Mouse (Mus musculus) CD8-positive naive resting alpha-beta T cell, adult 2 months (primary cell): ENCODE measurements around the gene Kmt2b.

ENCODE experiments used
- DNase-seq, 2 experiments: peaks; one replicate each; pipeline ENCODE4 v3.0.0; 2022; ENCODE audit warnings: low read depth in 2 of 2, low spot score in 2 of 2

Gene Kmt2b

GRCm38 (mm10) chr7:30602583-30602982, 14.1 kb upstream of the Kmt2b start:
- DNase-seq, result no peak

- no peak for DNase-seq
Measured at GRCm38 (mm10) chr7:30600651-30601050, 12.1 kb upstream of the Kmt2b start.

GRCm38 (mm10) chr7:30599933-30600353, 11.4 kb upstream of the Kmt2b start:
- peak in 1 of 2 experiments; percentile 14 for DNase-seq

- DNase-seq, result no peak
Measured at GRCm38 (mm10) chr7:30598786-30599185, 10.3 kb upstream of the Kmt2b start, which contains the start of gene Zbtb32. TSS of gene Zbtb32 (minus strand) at chr7:30598909.

GRCm38 (mm10) chr7:30596811-30597210, 8.3 kb upstream of the Kmt2b start:
- no peak for DNase-seq

- no peak for DNase-seq
Measured at GRCm38 (mm10) chr7:30596093-30596492, 7.6 kb upstream of the Kmt2b start.

GRCm38 (mm10) chr7:30594510-30595024, 6.0 kb upstream of the Kmt2b start:
- DNase-seq, result no peak

GRCm38 (mm10) chr7:30593579-30594509, 5.3 kb upstream of the Kmt2b start:
- no peak for DNase-seq

GRCm38 (mm10) chr7:30592772-30593423, 4.4 kb upstream of the Kmt2b start:
- no peak for DNase-seq

- no peak for DNase-seq
Measured at GRCm38 (mm10) chr7:30591605-30591951, 3.1 kb upstream of the Kmt2b start.

GRCm38 (mm10) chr7:30590927-30591604, 2.5 kb upstream of the Kmt2b start:
- DNase-seq, result no peak

- peak; percentile 59 to 72 for DNase-seq
Measured at GRCm38 (mm10) chr7:30589435-30590301, 1.1 kb upstream of the Kmt2b start.

GRCm38 (mm10) chr7:30587842-30588667, 471 bp downstream of the Kmt2b start:
- DNase-seq, result peak; percentile 40 to 45

- DNase-seq, result no peak
Measured at GRCm38 (mm10) chr7:30586455-30587020, 2.0 kb downstream of the Kmt2b start.

GRCm38 (mm10) chr7:30585170-30585569, 3.4 kb downstream of the Kmt2b start:
- DNase-seq, result no peak

- no peak for DNase-seq
Measured at GRCm38 (mm10) chr7:30584339-30584738, 4.2 kb downstream of the Kmt2b start.

- no peak for DNase-seq
Measured at GRCm38 (mm10) chr7:30581547-30581946, 7.0 kb downstream of the Kmt2b start.

GRCm38 (mm10) chr7:30579950-30580349, 8.6 kb downstream of the Kmt2b start:
- no peak for DNase-seq

- DNase-seq, result no peak
Measured at GRCm38 (mm10) chr7:30572969-30573368, 15.6 kb downstream of the Kmt2b start.
